Mouse (Mus musculus) cerebellum, adult 2 months (tissue): ENCODE results near the gene H2-M5. TPM values are rescaled to one million over a fixed set of nuclear protein-coding genes. Genes with fewer than 3 reads are reported as not detected.

Source experiments
- DNase-seq, 2 experiments: peaks; one replicate each; pipeline ENCODE4 v3.0.0; 2021
- H3K27ac ChIP-seq: fragments of 200-500 bp; 2 replicates; pipeline ENCODE4 v1.5.1; 2012; ENCODE audit warnings: low read length, control low read depth, inconsistent platforms; ENCODE audit not compliant: insufficient read depth
- H3K27me3 ChIP-seq: fragments of 200-500 bp; 2 replicates; pipeline ENCODE4 v1.6.1; 2012; ENCODE audit warnings: inconsistent platforms, mild to moderate bottlenecking, low read length, moderate library complexity; ENCODE audit not compliant: control insufficient read depth, insufficient read depth
- H3K4me1 ChIP-seq: fragments of 200-500 bp; 2 replicates; pipeline ENCODE4 v1.6.1; 2011; ENCODE audit warnings: low read length; ENCODE audit not compliant: control insufficient read depth, insufficient read depth
- H3K4me3 ChIP-seq: fragments of 200-500 bp; replicated peaks from 2 replicates; pipeline ENCODE3; 2011; ENCODE audit warnings: mild to moderate bottlenecking, low read depth, low read length, control low read depth; ENCODE audit not compliant: insufficient read depth
- CTCF ChIP-seq: fragments of 200-500 bp; IDR thresholded peaks from 2 replicates; pipeline ENCODE4 v1.5.1; 2011; ENCODE audit warnings: low read depth, mild to moderate bottlenecking, control low read depth, low read length, moderate library complexity, borderline replicate concordance; ENCODE audit not compliant: insufficient read depth
- POLR2A ChIP-seq: fragments of 200-500 bp; IDR thresholded peaks from 2 replicates; pipeline ENCODE4 v1.6.1; 2011; ENCODE audit warnings: low read length, control low read depth, borderline replicate concordance; ENCODE audit not compliant: insufficient read depth
- WGBS: fragments of 180-500 bp; shearing (Covaris S2); methylation state at CpG from one replicate; pipeline ENCODE4 v1.1.7; 2018; 5-methylcytosine and 5-hydroxymethylcytosine counted together
- polyA plus RNA-seq: library from polyadenylated mRNA; depleted of rRNA; stranded (reverse); fragments of >200 nt; gene quantifications from 2 replicates; pipeline ENCODE4 v1.2.3, GENCODE M21; 2012

Gene H2-M5
- polyA plus RNA-seq, 1 experiment = 0.77 TPM

DNA sequence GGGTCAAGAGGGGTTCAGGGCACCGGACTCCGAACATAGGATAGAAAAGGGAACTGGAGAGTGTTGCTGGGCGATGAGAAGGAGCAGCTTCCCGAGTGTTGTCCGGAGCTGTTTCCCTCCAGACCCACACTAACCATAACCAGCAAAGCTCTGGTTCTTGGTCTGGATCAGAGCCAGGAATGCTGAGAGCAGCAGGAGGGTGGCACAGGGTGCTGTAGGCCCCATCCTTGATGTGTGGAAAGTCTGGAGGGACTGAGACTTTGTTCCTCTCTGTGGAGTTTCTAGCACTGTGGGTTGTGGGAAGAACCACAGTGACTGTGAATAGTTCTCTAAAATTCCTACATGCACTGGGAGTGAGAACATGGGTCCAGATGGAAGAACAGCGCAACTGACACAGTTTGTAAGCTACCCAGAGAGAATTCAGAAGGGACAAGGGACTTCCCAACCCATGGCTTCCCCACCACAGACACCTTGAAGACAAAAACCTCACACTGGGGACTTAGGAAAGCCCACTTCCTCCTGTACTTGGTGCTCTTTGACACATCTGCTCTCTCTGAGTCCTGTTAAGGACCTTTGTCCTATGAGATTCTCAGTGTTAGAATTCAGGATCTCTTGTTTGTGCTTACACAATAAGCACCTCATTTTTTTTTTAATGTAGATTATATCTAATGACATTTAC lies 18.0 kb downstream of the H2-M5 start:
- H3K4me3 ChIP-seq = no peak overlapping the region
- TF ChIP-seq POLR2A (no peak), CTCF (no peak)
- H3K27ac ChIP-seq = no peak overlapping the region
- no peaks in the 10 kb centered on the region for H3K4me1 ChIP-seq
- DNase-seq = no peak
- H3K27me3 ChIP-seq = no peaks in the 10 kb centered on the region
- 82% methylated on average over 6 of the region's 6 CpGs for WGBS

DNA sequence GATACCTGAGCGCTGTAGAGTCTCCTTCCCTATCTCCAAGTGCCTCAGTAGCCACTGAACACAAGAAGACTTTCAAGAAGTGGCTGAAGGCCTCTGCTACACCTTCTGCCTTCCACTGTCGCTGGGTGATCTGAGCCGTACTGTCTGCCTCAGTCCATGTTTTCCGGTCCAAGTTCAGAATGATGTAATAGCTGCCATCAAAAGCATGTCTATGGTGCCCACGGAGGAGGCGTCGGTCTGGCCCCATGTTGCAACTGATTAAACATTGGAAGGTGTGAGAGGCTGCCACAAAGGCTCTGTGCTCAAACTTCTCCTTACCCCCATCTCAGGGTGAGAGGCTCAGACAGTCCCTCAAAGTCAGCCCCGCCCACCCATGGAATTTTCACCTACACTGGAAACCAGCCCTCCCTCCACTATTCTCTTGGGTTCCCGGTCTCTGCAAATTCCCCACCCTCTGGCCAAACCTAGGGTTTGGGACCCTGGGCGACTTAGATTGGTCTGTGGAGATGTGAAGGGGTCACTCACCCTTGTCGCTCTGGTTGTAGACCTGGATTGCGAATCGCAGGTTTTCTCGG lies 18.9 kb downstream of the H2-M5 start:
- no peak overlapping the region for H3K4me3 ChIP-seq
- H3K27me3 ChIP-seq = no peaks in the 10 kb centered on the region
- WGBS = 86% methylated on average over 14 of the region's 14 CpGs
- no peaks in the 10 kb centered on the region for H3K4me1 ChIP-seq
- no peak overlapping the region for H3K27ac ChIP-seq
- no peak for DNase-seq
- TF ChIP-seq CTCF (no peak), POLR2A (no peak)

DNA sequence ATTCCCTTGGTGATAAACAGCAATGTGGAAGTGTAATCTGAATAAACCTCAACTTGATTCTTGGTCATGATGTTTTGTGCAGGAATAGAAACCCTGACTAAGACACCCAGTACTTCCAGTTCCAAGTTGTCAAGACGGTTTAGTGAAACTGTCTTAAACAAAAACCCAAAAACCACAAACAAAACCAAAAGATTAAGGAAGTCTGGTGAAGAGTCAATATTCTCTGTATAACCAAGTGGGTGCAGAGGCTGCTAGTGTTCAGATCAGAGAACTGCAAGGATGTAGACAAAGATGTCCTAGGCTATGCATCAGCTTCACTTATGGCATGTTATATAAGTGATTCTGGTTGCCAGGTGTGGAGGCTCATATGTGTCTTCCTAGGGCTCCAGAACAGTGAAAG lies 22.5 kb downstream of the H2-M5 start:
- TF ChIP-seq CTCF (no peak), POLR2A (no peak)
- no peak for DNase-seq
- no peak overlapping the region for H3K4me3 ChIP-seq
- H3K27me3 ChIP-seq = no peaks in the 10 kb centered on the region
- H3K27ac ChIP-seq = no peak overlapping the region
- WGBS = 80% methylated on average over 1 of the region's 1 CpGs
- H3K4me1 ChIP-seq = no peaks in the 10 kb centered on the region

DNA sequence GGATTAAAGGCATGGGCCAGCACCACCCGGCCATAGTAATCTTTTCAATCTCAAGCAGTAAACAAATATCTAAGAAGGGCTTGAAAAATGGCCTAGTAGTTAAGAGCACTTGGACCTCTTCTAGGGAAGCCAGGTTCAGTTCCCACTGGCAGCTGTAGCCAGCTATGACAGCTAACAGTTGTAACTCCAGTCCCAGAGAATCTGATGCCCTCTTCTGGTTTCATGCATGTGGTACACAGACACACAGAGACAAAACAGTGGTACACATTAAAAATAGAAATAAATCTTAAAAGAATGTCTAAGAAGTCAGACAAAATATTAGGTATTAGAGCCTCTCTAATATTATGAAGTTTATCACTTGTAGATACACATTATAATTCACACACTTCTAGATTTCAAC lies 28.2 kb downstream of the H2-M5 start:
- peaks cover 4% of the 10 kb centered on the region for H3K4me1 ChIP-seq
- WGBS = 86% methylated on average over 1 of the region's 1 CpGs
- H3K27me3 ChIP-seq = no peaks in the 10 kb centered on the region
- H3K27ac ChIP-seq = no peak overlapping the region
- no peak for DNase-seq
- H3K4me3 ChIP-seq = no peak overlapping the region
- no peak for TF ChIP-seq POLR2A
- TF ChIP-seq CTCF = no peak

DNA sequence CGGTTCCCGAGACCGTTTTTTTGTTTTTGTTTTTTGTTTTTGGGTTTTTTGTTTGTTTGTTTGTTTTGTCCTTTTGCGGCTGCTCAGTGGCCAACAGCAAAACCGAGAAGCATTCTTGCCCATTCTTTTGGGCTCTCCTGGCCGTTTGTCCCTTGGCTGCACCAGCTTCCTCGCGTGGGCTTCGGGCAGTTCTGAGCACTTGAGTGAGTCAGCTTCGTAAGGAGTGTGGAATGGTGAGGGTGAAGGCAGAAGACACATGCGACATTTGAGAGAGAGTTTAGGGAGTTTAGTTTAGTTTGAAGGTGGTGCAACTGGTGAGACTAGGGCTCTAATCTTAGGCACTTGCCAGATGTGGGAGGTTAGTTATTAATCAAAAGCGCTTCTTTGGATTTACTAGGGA lies 30.5 kb downstream of the H2-M5 start:
- TF ChIP-seq CTCF = no peak
- TF ChIP-seq POLR2A = no peak
- peak overlapping the region; percentile 81 for H3K4me3 ChIP-seq
- 6% methylated on average over 12 of the region's 12 CpGs for WGBS
- H3K4me1 ChIP-seq = peaks cover 4% of the 10 kb centered on the region
- DNase-seq = no peak
- H3K27ac ChIP-seq = 0 out of 2 replicates have a peak overlapping the region, but pooled peaks have one; percentile 60
- no peaks in the 10 kb centered on the region for H3K27me3 ChIP-seq

DNA sequence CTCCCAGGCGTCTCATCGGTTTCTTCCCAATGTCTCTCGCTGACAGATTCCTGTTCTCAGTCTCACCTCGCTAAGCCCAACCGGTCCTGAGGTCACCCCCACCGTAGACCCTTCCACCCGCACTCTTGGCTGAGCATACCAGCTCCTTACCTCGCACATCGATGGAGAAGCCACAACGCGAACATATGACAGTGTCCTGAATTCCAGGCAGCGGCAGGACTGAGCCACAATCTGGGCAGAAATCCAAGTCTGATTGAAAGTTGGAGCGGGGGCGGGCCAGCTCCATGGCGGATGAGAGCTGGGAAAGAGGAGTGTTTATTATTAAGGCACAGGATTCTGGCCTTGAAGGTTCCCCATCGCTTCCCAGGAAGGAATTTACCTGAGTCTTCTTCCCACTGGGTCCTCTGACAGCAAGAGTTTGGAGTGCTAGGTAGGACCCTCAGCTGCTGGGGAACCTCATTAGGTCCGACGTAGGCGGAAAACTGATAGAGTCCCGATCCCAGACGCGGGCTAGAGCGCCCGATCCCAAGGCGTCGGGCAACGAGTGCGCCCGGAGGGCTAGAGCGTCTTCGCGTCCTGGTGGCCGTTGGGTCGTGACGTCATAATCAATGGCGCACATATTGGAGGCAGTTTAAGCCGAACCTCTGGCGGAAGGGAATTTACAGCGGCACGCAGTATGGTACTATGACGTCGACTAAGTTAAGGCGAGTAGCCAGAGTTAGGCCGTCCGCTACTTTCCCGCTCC lies 31.2 kb downstream of the H2-M5 start, which contains the start of the genes Znrd1 and Znrd1as:
Gene Znrd1 (minus strand): TSS at position 561 of the 745 bp plus-strand sequence.
Gene Znrd1as (plus strand): TSS at position 594 of the 745 bp plus-strand sequence.
- DNase-seq = peak; percentile 94 to 96
- no peak for TF ChIP-seq CTCF
- peak; percentile 76; the same call in 1 of the 2 replicates for TF ChIP-seq POLR2A
- peak within 1 kb of the TSS; percentile 81 for H3K4me3 ChIP-seq
- peak within 1 kb of the TSS; percentile 67 for H3K27ac ChIP-seq
- WGBS = under 1% methylated on average over 46 of the region's 46 CpGs
- peaks cover 4% of the 10 kb centered on the region for H3K4me1 ChIP-seq
- H3K27me3 ChIP-seq = no peaks in the 10 kb centered on the region

DNA sequence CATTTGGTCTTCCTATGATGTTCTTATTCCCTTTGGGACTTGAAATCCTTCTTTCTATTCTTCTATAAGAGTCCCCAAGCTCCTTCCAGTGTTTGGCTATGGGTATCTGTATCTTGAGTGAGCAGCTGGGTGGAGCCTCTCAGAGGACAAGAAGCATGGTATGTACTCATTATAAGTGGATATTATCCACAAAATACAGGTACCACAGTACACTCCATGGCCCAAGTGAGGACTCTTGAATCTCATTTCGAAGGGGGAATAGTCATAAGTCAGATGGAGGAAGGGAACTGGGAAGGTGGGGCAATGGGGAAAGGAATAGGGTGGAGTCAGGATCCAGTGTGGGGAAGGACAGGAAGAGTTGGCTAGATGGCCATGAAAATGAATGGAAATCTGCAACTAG lies 36.3 kb downstream of the H2-M5 start:
- Histone ChIP-seq H3K4me1 (no peaks in the 10 kb centered on the region; the same call in 1 of the 2 replicates), H3K4me3 (no peak overlapping the region), H3K27me3 (no peaks in the 10 kb centered on the region), H3K27ac (no peak overlapping the region)
- WGBS = 91% methylated on average over 1 of the region's 1 CpGs
- TF ChIP-seq POLR2A (no peak), CTCF (no peak)
- no peak for DNase-seq
